Mouse (Mus musculus) limb, embryonic 10.5 days (tissue): ENCODE data around the gene Fam219a. TPM values are rescaled to one million over a fixed set of nuclear protein-coding genes. Genes with fewer than 3 reads are reported as not detected.

Experiments
- DNase-seq: peaks from one replicate; pipeline ENCODE4 v3.0.0-alpha.2; 2017; ENCODE audit warnings: low spot score
- H3K27ac ChIP-seq: fragments of 300-500 bp; sonication (generic); 2 replicates; pipeline ENCODE4 v1.5.1; 2016; ENCODE audit warnings: mild to moderate bottlenecking
- H3K27me3 ChIP-seq: fragments of 300-500 bp; sonication (generic); 2 replicates; pipeline ENCODE4 v1.6.1; 2016; ENCODE audit warnings: low read depth, mild to moderate bottlenecking; ENCODE audit not compliant: poor library complexity, severe bottlenecking
- H3K36me3 ChIP-seq: fragments of 300-500 bp; sonication (generic); 2 replicates; pipeline ENCODE4 v1.6.1; 2016; ENCODE audit warnings: mild to moderate bottlenecking, moderate library complexity
- H3K4me1 ChIP-seq: fragments of 300-500 bp; sonication (generic); 2 replicates; pipeline ENCODE4 v1.6.1; 2016
- H3K4me3 ChIP-seq: fragments of 300-500 bp; sonication (generic); 2 replicates; pipeline ENCODE4 v1.5.1; 2016; ENCODE audit warnings: mild to moderate bottlenecking, moderate library complexity
- H3K9me3 ChIP-seq: fragments of 300-500 bp; sonication (generic); replicated peaks from 2 replicates; pipeline ENCODE4 v1.6.1; 2016; ENCODE audit warnings: mild to moderate bottlenecking
- WGBS: fragments of 180-500 bp; shearing (Covaris S2); methylation state at CpG from one replicate; pipeline ENCODE4 v1.1.7; 2016; 5-methylcytosine and 5-hydroxymethylcytosine counted together
- polyA plus RNA-seq: library from polyadenylated mRNA; unstranded; fragments of >200 nt; fragmentation: Nextera tagmentation; extraction: Ambion mirVana; gene quantifications from 2 replicates; pipeline ENCODE4 v1.2.1, GENCODE M21; 2016

The Fam219a gene
- polyA plus RNA-seq, 1 experiment from 2014 or later: 1.9 TPM

DNA sequence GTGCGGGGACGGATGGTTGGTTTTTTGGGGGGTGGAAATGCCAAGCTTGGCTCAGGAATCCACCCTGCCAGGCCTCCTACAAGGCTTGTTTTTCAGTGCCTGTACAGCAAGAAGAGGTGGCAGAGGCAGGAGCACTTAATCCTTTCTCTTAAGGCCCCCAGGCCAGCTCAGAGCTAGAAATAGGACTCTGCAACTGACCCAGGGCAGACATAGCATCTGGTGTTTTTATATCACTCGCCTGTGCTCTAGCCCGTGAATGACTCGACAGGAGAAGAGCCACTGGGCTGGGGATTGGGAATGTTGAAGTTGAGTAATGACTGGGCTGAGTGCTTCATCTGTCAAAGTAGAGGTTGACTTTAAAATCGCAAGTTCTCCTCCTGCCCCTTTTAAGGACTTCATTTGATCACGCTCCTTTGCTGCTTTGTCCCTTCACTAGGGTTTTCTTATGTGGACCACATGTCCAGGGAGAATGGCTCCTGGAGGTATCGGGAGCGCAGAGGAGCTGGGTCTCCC, 91.6 kb downstream of the Fam219a start:
- Histone ChIP-seq H3K27me3 (no peaks in the 10 kb centered on the region), H3K9me3 (no peaks in the 10 kb centered on the region), H3K4me3 (no peak overlapping the region), H3K4me1 (peaks cover 38% of the 10 kb centered on the region), H3K27ac (no peak overlapping the region), H3K36me3 (peaks cover 9% of the 10 kb centered on the region; the same call in 1 of the 2 replicates)
- 82% methylated on average over 9 of the region's 9 CpGs for WGBS
- no peak for DNase-seq

DNA sequence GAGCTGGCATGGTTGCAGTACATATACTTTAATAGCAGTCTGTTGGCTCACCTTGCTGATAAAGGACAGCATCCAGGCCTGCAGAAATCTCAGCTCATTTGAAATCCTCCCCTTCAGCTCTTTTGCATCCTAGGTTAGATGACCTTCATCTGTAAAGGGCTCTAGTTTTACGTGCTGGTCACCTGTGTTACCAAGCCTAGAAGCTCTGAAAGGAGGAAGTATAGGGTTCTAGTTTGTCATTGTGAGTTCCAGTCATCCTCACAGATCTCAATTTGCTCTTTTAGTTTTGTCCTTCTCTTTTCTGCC, 98.0 kb downstream of the Fam219a start:
- H3K4me1 ChIP-seq: peaks cover 25% of the 10 kb centered on the region
- no peaks in the 10 kb centered on the region for H3K9me3 ChIP-seq
- no peaks in the 10 kb centered on the region for H3K27me3 ChIP-seq
- no peak for DNase-seq
- H3K36me3 ChIP-seq: peaks cover 4% of the 10 kb centered on the region; the same call in 1 of the 2 replicates
- no peak overlapping the region for H3K27ac ChIP-seq
- WGBS: 94% methylated on average over 1 of the region's 1 CpGs
- no peak overlapping the region for H3K4me3 ChIP-seq

DNA sequence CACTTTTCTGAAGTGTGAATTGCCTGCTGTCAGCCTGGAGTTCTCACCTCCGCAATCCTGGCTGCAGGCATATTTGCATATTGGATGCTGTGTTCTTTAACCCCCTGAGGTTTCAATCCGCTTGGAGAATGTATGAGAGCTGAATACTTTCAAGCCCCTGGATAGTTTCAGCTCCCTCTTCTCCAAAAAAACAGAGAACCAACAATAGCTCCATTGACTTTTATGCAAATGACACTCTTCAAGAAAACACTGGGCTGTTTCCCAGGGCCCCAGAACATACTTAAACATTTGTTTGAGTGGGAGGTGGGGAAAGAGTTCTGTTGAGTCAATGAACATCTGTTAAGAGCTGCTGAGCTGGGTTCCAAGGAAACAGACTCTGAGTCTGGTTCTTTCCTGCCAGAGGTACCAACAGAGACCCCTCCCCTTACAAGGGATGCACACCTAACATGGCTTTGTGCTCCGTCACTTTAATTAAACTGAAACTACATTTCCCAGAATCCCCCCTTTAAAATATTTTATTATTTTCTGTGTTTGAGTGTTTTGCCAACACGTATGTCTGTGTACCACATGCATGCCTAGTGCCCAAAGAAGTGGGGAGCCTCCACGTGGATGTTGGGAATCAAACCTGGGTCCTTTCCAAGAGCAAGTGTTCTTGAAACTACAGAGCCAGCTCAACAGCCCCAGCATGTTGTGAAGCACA, 98.5 kb downstream of the Fam219a start:
- no peak for DNase-seq
- Histone ChIP-seq H3K36me3 (peaks cover 4% of the 10 kb centered on the region; the same call in 1 of the 2 replicates), H3K27ac (no peak overlapping the region; the same call in 1 of the 2 replicates), H3K4me1 (peaks cover 26% of the 10 kb centered on the region), H3K27me3 (no peaks in the 10 kb centered on the region), H3K9me3 (no peaks in the 10 kb centered on the region), H3K4me3 (no peak overlapping the region)
- WGBS: 46% methylated on average over 5 of the region's 5 CpGs

DNA sequence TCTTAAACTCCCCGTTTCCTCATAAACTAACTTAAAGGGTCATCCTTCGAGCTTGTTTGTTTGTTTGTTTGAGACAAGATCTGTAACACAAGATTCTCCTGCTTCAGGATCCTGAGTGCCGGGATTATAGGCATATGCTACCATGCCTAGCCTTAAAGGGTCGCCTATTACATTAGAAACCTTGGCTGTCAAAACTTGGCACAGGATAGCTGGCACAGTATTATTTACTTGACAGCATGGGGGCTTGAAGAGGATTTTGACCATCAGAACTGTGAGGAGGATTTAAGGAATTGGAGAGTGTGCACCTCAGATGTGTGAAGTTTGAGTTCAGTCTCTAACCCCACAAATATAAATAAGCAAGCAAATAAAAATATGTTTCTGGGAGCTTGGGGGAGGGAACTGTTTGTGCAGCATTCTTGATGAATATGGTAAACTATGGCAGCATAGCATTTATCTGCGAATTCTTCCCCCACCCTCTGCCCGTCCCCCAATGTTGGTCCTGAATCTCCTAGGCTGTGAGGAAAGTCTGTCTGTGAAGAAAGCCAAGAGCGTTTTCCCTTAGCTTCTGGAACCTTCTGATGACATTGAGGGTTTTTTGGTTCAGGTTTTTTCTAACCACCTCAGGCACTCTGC, 99.2 kb downstream of the Fam219a start:
- H3K27me3 ChIP-seq: no peaks in the 10 kb centered on the region
- 62% methylated on average over 7 of the region's 7 CpGs for WGBS
- H3K36me3 ChIP-seq: peaks cover 4% of the 10 kb centered on the region; the same call in 1 of the 2 replicates
- no peak for DNase-seq
- H3K27ac ChIP-seq: no peak overlapping the region; the same call in 1 of the 2 replicates
- H3K9me3 ChIP-seq: no peaks in the 10 kb centered on the region
- no peak overlapping the region for H3K4me3 ChIP-seq
- H3K4me1 ChIP-seq: peaks cover 31% of the 10 kb centered on the region

DNA sequence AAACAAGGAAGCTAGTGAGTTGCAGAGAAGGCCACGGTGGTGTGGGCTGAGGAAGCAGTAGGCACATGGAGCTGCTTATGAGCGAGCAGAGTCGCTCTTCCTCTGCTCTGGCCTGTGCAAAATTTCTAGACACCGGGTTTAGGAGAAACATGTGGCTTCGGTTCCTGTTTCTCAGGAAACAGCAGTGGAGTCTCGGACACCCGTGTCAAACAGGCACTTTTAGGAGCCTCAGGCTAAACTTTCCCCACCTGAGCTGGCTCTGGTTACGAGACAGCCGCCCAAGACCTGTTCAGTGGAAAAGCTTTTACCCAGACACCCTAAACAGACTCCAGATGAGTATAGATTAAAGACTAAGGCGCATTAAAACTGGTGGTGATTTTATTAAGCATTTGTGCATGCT, 100.1 kb downstream of the Fam219a start:
- DNase-seq: no peak
- WGBS: 55% methylated on average over 10 of the region's 10 CpGs
- no peaks in the 10 kb centered on the region for H3K9me3 ChIP-seq

DNA sequence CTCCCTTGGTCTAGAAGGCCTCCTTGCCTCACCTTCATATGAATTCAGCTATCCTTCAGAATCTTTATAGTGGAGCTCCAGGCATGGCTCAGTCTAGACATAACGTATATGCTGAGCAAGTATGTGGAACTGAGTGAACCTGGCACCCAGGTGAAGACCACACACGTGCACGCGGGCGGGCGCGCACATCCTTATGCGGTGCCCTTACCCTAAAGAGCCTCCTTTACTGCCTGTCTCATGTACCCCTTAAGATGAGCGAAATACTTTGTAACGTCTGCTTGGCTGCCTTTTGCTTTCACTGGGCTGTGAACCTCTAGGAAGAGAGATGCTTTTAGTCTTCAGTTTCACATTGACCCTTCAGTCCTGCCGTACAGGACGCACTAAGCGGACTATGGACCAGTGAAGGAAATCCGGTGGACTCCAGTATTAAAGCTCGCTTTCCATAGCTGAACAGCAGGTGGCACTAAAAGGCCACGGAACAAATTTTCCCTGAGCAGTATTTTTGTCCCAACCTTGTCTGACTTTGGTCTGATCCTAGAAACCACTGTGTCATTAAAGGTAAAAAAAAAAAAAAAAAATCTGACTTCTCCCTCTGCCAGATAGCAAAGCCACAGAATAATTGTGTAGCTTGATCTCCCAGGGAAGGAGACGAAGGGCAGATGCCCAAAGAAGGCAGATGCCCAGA, 100.8 kb downstream of the Fam219a start:
- Histone ChIP-seq H3K9me3 (no peaks in the 10 kb centered on the region), H3K27me3 (no peaks in the 10 kb centered on the region), H3K36me3 (peaks cover 4% of the 10 kb centered on the region; the same call in 1 of the 2 replicates), H3K27ac (peak overlapping the region; percentile 33; the same call in 1 of the 2 replicates), H3K4me1 (peaks cover 36% of the 10 kb centered on the region), H3K4me3 (no peak overlapping the region)
- 60% methylated on average over 17 of the region's 17 CpGs for WGBS
- peak; percentile 66 for DNase-seq

More for the DNA sequence above, 100.1 kb downstream of the Fam219a start:
- H3K4me3 ChIP-seq: no peak overlapping the region
- peaks cover 4% of the 10 kb centered on the region; the same call in 1 of the 2 replicates for H3K36me3 ChIP-seq
- H3K27ac ChIP-seq: peak overlapping the region; percentile 33
- no peaks in the 10 kb centered on the region for H3K27me3 ChIP-seq
- peaks cover 31% of the 10 kb centered on the region for H3K4me1 ChIP-seq

Other genes starting within 250 kb of the Fam219a start
- 58.6 and 59.4 TPM in 2 replicates for gene Ubap1, start 220.5 kb downstream of the Fam219a start, polyA plus RNA-seq
- 14.1 and 14.5 TPM in 2 replicates for gene Kif24, start 104.7 kb downstream of the Fam219a start, polyA plus RNA-seq
- 54.3 and 56.9 TPM in 2 replicates for gene Nudt2, start 104.4 kb downstream of the Fam219a start, polyA plus RNA-seq
- gene AI464131, start 66.5 kb downstream of the Fam219a start, polyA plus RNA-seq: 3.4 and 5.2 TPM in 2 replicates
- gene 1110017D15Rik, start 52.2 kb downstream of the Fam219a start, polyA plus RNA-seq: 4.3 and 7.3 TPM in 2 replicates
- 0.93 and 1.7 TPM in 2 replicates for gene Dnaic1, start 237 bp upstream of the Fam219a start, polyA plus RNA-seq
- 21.0 and 24.2 TPM in 2 replicates for gene Enho, start 70.8 kb upstream of the Fam219a start, polyA plus RNA-seq
- 6.1 and 7.8 TPM in 2 replicates for gene Cntfr, start 127.6 kb upstream of the Fam219a start, polyA plus RNA-seq
- 202 and 253 TPM in 2 replicates for gene Il11ra1, start 130.5 kb upstream of the Fam219a start, polyA plus RNA-seq
- 93.6 and 101 TPM in 2 replicates for gene Rpp25l, start 144.0 kb upstream of the Fam219a start, polyA plus RNA-seq
- gene Dctn3, start 153.6 kb upstream of the Fam219a start, polyA plus RNA-seq: 118 and 123 TPM in 2 replicates
- not detected in 2 replicates for gene Arid3c, start 161.6 kb upstream of the Fam219a start, polyA plus RNA-seq
- 33.7 and 37.6 TPM in 2 replicates for gene Galt, start 185.7 kb upstream of the Fam219a start, polyA plus RNA-seq
- gene Sigmar1, start 186.6 kb upstream of the Fam219a start, polyA plus RNA-seq: 83.7 and 91.1 TPM in 2 replicates
- 26.7 and 35.6 TPM in 2 replicates for gene Ccl27a, start 204.7 kb upstream of the Fam219a start, polyA plus RNA-seq